Mouse (Mus musculus) cerebral cortex, adult 2 months (tissue): Measurements from ENCODE around the gene Rabepk.

ENCODE experiments used
- WGBS: fragments of 180-500 bp; shearing (Covaris S2); methylation state at CpG from one replicate; pipeline ENCODE4 v1.1.7; 2018; 5-methylcytosine and 5-hydroxymethylcytosine counted together

The Rabepk gene

DNA sequence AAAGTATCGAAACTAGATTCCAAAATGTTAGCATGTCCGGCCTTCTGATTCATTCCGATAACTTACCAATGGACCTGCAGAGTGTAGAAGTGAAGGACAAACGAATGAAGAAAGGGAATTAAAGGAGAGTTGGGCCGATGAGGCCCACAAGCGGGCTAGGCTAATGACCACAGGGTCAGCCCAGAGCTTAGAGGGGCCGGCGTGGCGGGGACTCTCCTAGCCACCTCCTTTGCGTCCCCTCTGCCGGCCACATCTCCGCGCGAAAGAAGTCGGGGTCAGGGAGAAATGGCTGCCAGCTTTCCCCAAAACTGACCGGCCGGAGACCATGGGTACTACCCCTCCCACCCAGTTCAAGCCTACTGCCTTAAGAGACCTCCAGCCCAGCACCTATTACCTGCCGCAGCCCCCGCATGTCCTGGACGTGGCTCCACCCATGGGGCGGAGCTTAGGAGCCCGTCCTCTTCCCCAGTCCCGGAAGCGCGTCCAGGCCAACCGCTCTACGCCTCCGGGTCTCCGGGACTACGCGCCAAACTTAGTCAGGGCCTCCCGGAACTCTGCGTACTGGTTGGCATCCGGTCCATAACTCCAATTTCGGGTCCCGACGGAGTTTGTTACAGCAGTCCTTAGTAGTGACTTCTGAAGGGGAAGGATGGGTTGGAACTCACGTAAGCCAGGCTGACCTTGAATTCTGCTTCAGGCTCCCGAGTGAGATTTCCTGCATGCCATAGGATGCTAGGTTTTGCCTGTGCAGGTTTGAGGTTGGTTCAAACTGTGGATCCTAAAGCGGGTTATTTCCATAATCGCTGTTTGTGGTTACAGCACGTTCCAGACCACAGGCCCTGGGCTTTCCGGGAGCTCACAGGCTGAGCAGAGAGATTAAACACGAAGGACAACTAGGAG lies at the start of gene Rabepk:
Rabepk (minus strand) TSS at position 556 of the 900 bp plus-strand sequence.
- WGBS: 4% methylated on average over 44 of the region's 44 CpGs

- 100% methylated on average over 1 of the region's 1 CpGs for WGBS
Measured at GRCm38 (mm10) chr2:34847702-34848101, 48.0 kb upstream of the Rabepk start.

DNA sequence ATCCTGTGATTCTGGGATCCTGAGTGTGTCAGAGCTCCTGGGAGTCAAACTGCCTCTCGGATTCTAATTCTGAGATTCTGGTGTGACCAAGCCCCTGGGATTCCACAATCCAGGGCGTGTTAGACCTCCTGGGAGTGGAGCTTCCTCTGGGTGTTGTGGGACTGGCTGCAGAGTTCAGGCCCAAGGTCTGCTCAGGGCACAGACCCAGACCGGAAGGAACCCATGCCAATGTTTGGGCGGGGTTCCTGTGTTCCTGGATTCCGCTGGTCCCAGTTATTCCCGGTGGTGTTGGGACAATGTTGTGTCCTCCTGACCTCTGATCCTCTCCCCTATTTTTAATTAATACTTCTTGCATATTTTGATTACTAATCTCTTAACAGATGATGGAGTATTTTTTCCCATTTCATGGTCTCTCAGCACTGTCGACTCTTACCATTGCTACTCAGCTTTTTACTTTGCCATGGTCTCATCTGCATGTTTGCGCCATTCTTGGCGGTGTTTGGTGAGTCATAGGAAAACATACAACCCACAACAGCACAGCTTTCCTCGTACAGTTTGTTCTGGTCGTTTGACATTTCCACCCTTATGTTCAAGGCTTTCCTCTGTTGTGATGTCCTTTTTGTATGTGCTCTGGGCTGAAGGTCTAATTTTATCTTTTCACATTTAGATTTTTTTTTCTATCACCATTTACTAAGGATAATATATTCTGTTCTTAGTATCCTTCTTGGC lies 43.7 kb upstream of the Rabepk start:
- WGBS: 64% methylated on average over 11 of the region's 11 CpGs

- 47% methylated on average over 8 of the region's 8 CpGs for WGBS
Measured at GRCm38 (mm10) chr2:34841706-34842105, 42.0 kb upstream of the Rabepk start.

DNA sequence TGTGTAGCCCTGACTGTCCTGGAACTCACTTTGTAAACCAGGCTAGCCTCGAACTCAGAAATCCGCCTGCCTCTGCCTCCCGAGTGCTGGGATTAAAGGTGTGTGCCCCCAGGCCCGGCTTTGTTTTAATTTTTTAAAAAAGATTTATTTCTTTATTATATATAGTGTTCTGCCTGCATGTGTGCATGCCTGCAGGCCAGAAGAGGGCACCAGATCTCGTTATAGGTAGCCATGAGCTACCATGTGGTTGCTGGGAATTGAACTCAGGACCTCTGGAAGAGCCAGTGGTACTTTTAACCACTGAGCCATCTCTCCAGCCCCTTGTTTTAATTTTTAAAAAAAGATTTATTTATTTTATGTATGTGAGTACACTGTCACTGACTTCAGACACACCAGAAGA lies 40.4 kb upstream of the Rabepk start:
- 85% methylated on average over 5 of the region's 5 CpGs for WGBS

DNA sequence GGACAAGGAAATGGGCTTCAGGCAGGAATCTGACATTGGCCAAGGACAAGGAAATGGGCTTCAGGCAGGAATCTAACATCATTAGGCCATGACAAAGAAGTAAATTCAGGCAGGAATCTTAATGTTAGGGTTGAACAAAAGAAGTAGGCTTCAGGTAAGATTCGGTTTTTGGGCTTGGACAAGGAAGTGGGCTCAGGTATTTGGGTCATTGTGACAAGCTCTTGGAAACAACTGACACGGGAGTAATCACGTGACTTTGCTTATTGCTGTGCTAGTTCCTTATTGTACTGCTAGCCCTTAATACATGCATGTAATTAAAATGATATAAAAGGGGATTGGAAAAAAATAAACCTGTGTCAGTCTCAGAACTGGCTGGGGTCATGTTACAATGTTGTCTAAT lies 36.0 kb upstream of the Rabepk start:
- 67% methylated on average over 3 of the region's 3 CpGs for WGBS

GRCm38 (mm10) chr2:34833624-34834023 lies 33.9 kb upstream of the Rabepk start:
- 88% methylated on average over 17 of the region's 17 CpGs for WGBS

DNA sequence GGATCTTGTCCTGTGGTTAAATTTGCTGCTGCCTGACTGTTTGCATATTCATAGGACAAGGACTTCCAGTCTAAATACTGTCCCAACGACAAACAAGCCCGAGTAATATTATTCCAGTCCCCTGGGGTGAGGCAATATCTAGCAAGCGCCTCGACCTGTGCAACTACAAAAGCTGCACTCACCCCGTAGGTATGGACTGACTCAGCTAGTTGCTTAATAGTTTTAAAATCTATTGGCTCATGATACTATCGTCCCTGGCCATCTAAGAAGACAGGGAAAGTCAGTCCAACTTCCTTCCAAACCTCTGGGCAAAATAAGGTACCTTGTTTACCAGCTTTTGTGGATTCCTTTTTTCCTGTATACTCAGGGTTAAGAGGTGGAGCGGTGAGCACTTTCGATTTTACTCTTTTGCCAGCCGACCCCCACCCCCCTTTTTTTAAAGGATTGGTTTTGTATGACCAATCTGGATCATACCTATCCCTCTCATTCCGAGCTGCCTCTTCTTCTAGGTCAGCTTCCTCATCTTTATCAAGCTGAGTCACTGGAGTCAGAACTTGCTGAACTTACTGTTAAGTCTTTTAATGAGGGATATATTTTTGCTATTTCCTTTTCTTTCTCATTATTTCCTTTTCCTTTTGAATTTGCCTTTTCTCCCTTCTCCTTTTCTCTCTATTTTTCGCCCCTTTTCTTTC lies 33.2 kb upstream of the Rabepk start, which contains the start of gene Gm34653:
Gm34653 (plus strand) TSS at position 242 of the 692 bp plus-strand sequence.
- WGBS: 74% methylated on average over 11 of the region's 11 CpGs

DNA sequence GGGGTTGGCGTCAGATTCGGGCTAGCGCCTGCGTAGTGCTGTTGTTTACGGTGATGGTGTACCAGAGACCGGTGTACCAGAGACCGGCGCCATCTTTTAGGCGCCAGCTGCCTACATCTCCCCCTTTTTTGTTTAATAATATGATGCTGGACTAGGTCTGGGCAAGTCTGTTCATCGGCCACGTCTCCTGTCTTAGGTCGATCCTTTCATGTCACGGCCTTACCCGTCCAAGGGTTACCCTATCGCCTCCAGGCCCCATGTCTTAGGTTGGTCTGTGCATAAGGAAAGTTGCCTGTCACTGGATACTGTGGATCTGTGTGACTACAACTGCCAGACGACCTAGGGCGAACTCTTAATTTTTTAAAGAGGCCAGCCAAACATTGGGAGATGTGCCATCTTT lies 30.4 kb upstream of the Rabepk start:
- 95% methylated on average over 17 of the region's 17 CpGs for WGBS

DNA sequence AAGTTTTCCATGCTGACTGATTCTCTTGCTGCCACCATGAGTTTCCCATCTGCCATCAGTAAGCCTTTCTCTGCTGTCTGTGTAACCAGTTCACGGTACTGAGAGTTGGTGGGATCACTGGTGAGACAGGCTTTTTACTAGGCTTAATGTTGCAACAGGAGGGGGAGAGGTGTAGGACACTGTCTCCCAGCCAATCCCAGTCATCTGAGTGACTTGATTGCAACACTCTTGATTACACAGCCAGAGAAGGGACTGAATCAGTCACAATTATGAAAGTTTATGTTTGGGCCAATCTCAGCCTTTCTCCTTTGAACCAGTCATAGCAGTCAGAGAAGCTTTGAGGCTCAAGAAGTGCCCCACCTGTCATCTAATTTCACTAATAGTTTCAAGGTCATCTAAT lies 28.3 kb upstream of the Rabepk start:
- 87% methylated on average over 1 of the region's 1 CpGs for WGBS

GRCm38 (mm10) chr2:34827591-34827990 lies 27.9 kb upstream of the Rabepk start:
- 87% methylated on average over 4 of the region's 4 CpGs for WGBS

GRCm38 (mm10) chr2:34826460-34827231 lies 26.9 kb upstream of the Rabepk start:
- 35% methylated on average over 20 of the region's 21 CpGs for WGBS

DNA sequence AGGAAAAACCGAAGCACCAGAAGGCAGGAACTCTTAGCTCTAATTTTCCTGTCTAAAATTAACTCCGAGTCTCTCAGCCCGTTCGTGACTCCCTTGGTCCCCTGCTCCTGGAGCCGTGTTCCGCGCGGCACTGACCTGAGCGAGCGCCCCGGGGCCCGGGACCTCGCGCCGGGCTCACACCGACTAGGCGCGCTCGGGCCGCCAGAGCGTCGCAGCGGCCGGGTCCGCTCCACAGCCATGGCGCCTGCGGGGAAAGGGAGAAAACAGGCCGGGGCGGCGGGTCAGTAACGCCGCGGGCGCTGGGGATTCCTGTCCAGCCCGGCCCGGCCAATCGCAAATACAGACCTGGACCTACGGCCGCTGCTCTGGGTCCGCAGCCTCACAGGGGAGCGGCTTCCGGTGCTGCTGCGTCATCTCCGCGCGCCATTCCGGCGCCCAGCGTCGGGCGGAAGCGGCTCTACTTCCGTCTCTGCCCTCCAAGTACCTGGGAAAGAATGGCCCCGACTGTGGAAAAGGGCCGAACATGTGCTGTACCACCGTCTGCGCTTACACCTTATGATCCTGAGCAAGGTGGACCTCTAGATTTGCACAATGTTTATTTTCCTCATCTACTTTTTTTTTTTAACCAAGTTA lies 26.2 kb upstream of the Rabepk start, which contains the start of gene Fbxw2:
Fbxw2 (minus strand) TSS at position 485 of the 633 bp plus-strand sequence.
- whole genome bisulfite sequencing: under 1% methylated on average over 57 of the region's 57 CpGs

DNA sequence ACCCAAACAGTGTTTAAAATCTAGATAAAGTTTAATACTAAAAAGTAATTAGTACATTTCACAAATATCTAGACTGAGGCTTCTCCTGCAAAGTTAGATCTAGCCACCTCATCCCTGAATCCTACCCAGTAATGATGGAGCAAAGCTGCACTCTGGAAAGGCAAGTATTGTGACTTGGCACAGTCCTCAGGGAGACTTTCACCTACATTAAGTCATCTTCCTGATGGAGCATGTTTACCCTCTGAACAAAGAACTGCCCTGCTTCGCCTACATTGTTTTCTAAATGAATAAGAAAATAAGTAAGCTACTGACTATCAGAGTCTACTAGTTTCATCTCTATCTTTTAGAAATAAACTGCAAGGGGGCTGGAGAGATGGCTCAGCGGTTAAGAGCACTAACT lies 18.8 kb upstream of the Rabepk start:
- 91% methylated on average over 2 of the region's 2 CpGs for WGBS

DNA sequence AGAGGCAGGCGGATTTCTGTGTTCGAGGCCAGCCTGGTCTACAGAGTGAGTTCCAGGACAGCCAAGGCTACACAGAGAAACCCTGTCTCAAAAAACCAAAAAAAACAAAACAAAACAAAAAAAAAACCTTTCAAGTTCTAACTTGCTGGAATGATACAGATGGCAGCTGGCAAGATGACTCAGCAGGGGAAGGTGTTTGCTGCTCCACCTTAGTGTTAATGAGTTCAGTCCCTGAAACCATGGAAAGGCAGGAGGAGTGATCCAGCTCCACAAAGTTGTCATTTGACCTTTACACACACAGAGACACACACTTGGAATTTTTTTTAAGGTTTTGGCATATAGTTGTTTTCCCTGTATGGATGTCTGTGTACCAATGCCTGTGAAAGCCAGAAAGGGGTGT lies 16.2 kb upstream of the Rabepk start:
- 98% methylated on average over 2 of the region's 2 CpGs for WGBS

- 65% methylated on average over 7 of the region's 7 CpGs for WGBS
Measured at GRCm38 (mm10) chr2:34812706-34813105, 13.0 kb upstream of the Rabepk start.

- 94% methylated on average over 3 of the region's 3 CpGs for WGBS
Measured at GRCm38 (mm10) chr2:34810775-34811174, 11.1 kb upstream of the Rabepk start.

GRCm38 (mm10) chr2:34809568-34809967 lies 9.9 kb upstream of the Rabepk start:
- 80% methylated on average over 1 of the region's 1 CpGs for WGBS

GRCm38 (mm10) chr2:34808057-34808456 lies 8.3 kb upstream of the Rabepk start:
- 76% methylated on average over 2 of the region's 2 CpGs for WGBS

GRCm38 (mm10) chr2:34805364-34805950 lies 5.7 kb upstream of the Rabepk start:
- WGBS: 76% methylated on average over 10 of the region's 10 CpGs
